Mouse (Mus musculus): ENCODE results near the gene Ahsa2.

- TF ChIP-seq EP300 (IDR thresholded peaks at IDR 0.05) (no peak), CTCF (IDR thresholded peaks at IDR 0.05) (no peak)
Observed at GRCm38 (mm10) chr11:23537446-23537845, 39.6 kb upstream of the Ahsa2 start.

Measured in lung, postnatal 0 days (tissue).